Mouse (Mus musculus): ENCODE measurements around the gene Mfsd5.

The Mfsd5 gene

GRCm38 (mm10) chr15:102279092-102279782 lies at the start of gene Mfsd5:
Mfsd5 (plus strand) TSS chr15:102279454.
- in situ Hi-C loops (cut with MboI, MseI), result no loop called here

DNA sequence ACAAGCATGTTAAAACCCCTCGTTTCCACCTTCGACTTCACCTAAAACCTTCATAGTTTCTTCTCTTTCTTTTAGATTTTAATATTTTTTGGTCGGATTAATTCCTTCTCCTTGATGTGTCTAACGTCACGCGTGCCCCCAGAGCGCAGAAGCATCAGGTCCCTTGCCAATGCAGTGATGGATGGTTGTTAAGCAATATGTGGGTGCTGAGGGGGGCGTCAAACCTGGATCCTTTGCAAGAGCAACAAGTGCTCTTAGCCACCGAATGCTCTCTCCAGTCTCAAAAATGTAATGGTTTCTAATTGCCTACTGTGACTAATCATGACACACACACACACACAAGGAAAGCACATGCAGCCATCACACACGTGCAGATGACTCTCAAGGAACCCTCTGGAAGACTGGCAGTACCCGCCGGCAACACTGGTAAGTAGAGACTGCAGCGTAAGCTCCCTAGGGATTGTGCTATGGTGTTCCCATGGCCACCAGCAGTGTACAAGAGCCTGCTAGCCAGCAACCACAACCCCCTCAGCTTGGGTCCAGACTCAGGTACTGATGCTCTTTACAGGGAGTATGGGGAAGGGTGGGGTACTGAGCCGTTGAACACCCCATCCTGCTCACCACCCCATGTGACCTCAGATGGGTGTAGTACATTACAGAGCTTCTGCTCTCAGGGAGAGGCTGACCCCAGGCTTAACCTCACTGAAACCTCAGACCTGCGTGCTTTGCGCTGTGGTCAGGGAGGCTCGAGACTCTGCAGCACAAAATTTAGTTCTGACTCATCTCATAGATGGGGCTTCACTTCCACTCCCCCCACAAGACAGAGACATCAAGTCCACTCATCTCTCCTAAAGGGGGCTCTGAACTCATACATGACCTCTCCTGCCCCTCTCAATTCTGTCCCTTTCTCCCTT lies 48.6 kb upstream of the Mfsd5 start:
- in situ Hi-C loops (cut with MboI, MseI), result loop anchor here (25.0 kb wide), 1 partner anchor 968 kb away; the partner anchor contains the start of gene Nr4a1

GRCm38 (mm10) chr15:102231748-102232147 lies 47.5 kb upstream of the Mfsd5 start, which contains the start of gene Itgb7:
Itgb7 (minus strand) TSS chr15:102231944.
- in situ Hi-C loops (cut with MboI, MseI), result loop anchor here (25.0 kb wide), 1 partner anchor 969 kb away; the partner anchor contains the start of gene Nr4a1

- in situ Hi-C loops (cut with MboI, MseI), result loop anchor here (25.0 kb wide), 1 partner anchor 970 kb away; the partner anchor contains the start of gene Nr4a1
Observed at GRCm38 (mm10) chr15:102232764-102233163, 46.5 kb upstream of the Mfsd5 start.

DNA sequence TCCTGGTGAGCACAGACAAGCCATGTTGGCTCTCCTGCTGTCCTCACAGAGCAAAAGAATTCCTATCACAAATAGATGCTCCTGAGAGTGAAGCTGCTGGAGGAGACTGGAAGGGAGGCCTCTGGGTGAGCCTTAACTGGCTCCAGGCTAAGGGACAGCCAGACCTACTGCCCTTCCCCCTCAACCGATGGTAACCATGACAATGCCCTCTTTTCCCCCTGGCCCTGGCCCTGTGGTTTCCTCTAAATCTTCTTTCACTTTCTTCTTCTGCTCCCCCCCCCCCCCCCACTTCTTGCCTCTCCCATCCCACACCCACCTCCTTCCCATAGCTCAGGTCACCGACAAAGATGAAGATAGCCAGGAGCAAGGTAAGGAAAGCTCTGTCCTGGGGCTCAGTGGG lies 45.4 kb upstream of the Mfsd5 start:
- in situ Hi-C loops (cut with MboI, MseI), result loop anchor here (25.0 kb wide), 1 partner anchor 972 kb away; the partner anchor contains the start of gene Nr4a1

DNA sequence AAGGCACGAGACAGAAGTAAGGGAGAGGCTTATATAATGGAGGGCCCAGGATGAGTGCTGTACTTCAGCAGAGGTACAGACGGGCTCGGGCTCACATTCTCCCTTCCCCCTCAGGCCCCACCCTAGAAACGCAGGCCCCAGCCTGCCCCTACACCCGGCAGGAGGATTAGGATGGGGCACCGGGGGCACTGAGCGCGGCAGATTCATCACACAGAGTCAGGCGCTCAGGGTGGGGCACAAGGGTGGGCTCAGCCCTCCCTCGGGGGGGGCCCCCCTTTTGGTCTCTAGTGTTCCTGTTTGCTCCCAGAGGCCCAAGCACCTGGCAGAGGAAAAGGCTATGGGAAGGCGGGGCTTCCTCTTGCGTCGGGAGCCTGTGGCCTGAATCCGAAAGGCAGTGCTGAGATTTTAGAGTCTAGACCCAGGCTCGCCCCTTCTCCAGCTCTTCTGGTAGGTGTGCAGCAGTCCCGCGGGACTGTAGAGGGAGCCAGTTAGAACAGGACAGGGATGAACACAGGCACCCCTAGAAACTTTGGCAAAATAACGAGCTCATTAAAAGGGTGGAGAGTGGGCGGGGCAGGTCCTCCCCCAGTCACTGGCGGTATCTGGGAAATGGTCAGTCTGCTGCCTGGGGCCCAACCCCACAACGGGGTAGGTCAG lies 43.8 kb upstream of the Mfsd5 start:
- in situ Hi-C loops (cut with MboI, MseI), result loop anchor here (5.0 to 25.0 kb wide), 2 partner anchors 47 to 973 kb away; partner anchors contain the start of gene Nr4a1

DNA sequence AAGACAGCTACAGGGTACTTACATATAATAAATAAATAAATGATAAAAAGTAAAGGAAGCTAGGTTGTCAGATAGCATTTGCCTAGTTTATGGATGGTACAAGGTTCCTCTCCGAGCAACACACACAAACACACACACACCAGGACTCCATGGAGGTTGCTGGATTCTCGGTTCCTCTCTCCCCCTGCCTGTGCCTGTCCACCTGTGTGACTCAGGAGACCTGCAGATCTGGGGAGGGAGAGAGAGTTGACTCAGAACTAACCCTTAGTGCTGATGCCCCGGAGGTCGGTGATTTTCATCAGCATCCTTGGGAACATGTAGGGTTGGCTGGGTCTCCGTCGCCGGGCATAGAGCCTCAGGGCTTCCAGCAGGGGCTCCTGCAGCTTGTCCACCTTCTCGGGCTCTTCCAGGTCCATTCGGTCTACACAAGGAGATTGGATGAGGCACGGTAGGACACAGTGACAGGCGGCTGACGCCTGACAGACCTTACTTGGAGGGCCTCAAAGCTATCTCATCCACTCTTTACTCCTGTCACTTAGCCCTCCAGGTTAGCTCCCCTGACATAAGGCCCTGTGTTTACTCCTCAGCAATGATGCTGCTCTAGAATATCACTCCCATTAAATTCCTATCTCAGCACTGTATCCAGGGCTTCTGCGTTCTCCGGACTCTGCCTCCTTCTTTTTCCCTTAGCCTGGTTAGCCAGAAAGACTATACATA lies 40.6 kb upstream of the Mfsd5 start:
- in situ Hi-C loops (cut with MboI, MseI), result loop anchor here (5.0 to 25.0 kb wide), 2 partner anchors 44 to 976 kb away; partner anchors contain the start of gene Nr4a1

DNA sequence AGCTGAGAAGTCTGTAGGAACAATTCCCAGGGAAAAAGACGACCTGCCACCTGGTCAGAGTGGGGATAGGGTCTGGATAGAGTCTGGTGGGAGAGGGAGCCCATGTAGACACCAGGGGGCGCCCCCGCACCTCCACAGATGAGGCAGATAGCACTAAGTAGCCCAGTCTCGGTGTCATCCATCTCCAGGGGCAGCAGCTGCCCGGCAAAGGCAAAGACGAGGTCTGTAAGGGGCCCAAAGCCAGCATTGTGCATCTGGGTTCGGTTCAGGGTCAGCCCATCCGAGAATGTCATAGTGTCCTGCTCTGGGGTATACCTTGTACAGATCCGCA lies 40.0 kb upstream of the Mfsd5 start:
- in situ Hi-C loops (cut with MboI, MseI), result loop anchor here (5.0 to 25.0 kb wide), 2 partner anchors 43 to 977 kb away; partner anchors contain the start of gene Nr4a1

DNA sequence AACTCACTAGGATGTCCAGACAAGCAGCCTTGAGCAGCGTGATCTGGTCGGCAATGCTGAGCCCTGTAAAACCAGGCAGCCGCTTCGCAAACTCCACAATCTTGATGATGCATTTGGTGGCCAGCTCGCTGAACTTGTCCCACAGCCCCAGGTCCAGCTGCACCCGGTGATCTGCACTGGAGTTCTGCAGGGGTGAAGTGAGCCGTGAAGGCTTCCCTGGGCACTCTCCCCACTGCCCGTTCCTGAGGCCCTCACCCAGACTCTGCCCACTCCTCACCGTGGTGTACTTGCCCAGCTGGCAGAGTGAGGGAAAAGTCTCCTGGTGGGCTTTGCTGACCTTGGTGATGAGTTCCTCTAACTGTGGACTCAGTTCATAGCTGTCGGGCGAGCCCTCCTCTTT lies 39.4 kb upstream of the Mfsd5 start:
- in situ Hi-C loops (cut with MboI, MseI), result loop anchor here (5.0 to 25.0 kb wide), 2 partner anchors 42 to 978 kb away; partner anchors contain the start of gene Nr4a1

DNA sequence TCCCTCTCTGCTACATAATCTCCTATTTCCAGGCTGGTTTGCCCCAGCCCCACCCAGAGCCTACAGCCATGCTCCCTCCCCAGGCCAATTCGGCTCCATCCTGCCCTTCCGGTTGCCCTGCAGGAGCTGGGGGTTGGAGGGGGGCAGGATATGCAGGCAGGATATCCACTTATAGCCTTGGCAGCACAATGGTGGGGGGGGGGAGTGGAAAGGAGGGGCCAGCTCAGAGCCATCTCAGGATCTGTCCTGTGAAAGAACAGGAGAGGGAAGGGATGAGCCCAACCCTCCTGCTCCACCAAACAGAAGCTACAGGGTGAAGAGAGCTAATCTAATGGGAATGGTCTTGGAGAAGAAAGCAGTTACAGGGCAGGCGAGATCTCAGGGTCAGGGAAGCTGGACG lies 38.6 kb upstream of the Mfsd5 start:
- in situ Hi-C loops (cut with MboI, MseI), result loop anchor here (25.0 kb wide), 1 partner anchor 978 kb away; the partner anchor contains the start of gene Nr4a1

- in situ Hi-C loops (cut with MboI, MseI), result loop anchor here (25.0 kb wide), 1 partner anchor 980 kb away; the partner anchor contains the start of gene Nr4a1
Observed at GRCm38 (mm10) chr15:102242404-102243228, 36.6 kb upstream of the Mfsd5 start.

GRCm38 (mm10) chr15:102243229-102244190 lies 35.7 kb upstream of the Mfsd5 start:
- in situ Hi-C loops (cut with MboI, MseI), result loop anchor here (25.0 kb wide), 1 partner anchor 981 kb away; the partner anchor contains the start of gene Nr4a1

- in situ Hi-C loops (cut with MboI, MseI), result loop anchor here (25.0 kb wide), 1 partner anchor 982 kb away; the partner anchor contains the start of gene Nr4a1
Observed at GRCm38 (mm10) chr15:102244306-102245191, 34.7 kb upstream of the Mfsd5 start.

GRCm38 (mm10) chr15:102245461-102245881 lies 33.8 kb upstream of the Mfsd5 start:
- in situ Hi-C loops (cut with MboI, MseI), result loop anchor here (25.0 kb wide), 1 partner anchor 983 kb away; the partner anchor contains the start of gene Nr4a1

DNA sequence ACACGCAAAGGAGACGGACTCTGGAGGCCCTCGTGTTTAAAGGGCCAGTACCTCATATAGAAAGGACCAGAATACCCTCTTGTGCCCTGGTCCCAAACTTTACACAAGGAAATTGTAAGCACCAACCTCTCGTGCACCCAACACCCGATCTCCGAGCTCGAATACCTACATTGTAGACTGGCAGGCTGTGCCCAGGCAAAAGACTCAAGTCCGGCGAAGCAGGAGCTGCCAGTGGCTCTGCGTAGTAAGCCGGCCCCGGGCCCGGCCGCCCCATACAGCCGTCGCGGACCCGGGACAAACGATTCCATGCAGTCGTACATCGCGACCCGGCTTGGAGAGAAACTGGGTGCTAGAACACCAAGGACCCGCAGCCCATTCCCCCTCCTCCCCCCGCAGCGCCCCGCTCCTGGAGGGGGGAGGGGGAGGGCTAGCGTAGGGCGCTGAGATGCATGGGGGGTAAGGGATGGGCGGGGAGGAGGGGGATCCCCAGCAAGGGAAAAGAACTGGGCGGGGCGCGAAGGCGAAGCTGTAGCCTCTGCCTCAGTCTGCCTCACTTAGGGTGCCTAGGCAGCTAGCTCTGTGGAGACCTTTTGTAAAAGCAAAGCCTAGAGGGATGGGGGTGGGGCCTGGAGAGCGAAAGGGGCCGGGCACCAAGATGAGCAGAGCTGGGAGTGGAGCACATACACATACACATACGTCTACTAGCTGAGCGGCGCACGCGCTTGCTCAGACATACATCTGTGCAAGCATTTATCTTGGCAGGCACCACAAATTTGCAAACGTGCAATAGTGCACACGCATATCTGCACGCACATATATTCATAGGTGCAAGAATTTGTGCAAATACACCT lies 33.1 kb upstream of the Mfsd5 start:
- in situ Hi-C loops (cut with MboI, MseI), result loop anchor here (25.0 kb wide), 1 partner anchor 984 kb away; the partner anchor contains the start of gene Nr4a1

- in situ Hi-C loops (cut with MboI, MseI), result loop anchor here (25.0 kb wide), 1 partner anchor 985 kb away; the partner anchor contains the start of gene Nr4a1
Observed at GRCm38 (mm10) chr15:102246866-102247251, 32.4 kb upstream of the Mfsd5 start.

All from T-helper 1 cell (primary cell).